Mouse (Mus musculus) ES-E14 (cell line): ENCODE data around the gene Gm45208.

Experiments used
- CHD2 ChIP-seq: IDR thresholded peaks from 2 replicates; pipeline ENCODE4 v1.6.1; 2014; ENCODE audit warnings: mild to moderate bottlenecking, low read depth, low read length, inconsistent platforms
- HCFC1 ChIP-seq: IDR thresholded peaks from 2 replicates; pipeline ENCODE4 v1.6.1; 2012; ENCODE audit warnings: low read length, inconsistent platforms, borderline replicate concordance; ENCODE audit not compliant: insufficient read depth
- MAFK ChIP-seq: IDR thresholded peaks from 2 replicates; pipeline ENCODE4 v1.6.1; 2014; ENCODE audit warnings: mild to moderate bottlenecking, low read depth, low read length, inconsistent platforms; ENCODE audit not compliant: insufficient read depth
- ZC3H11A ChIP-seq: IDR thresholded peaks from 2 replicates; pipeline ENCODE4 v1.6.1; 2012; ENCODE audit warnings: low read depth, mild to moderate bottlenecking, inconsistent platforms, low read length, borderline replicate concordance
- ZNF384 ChIP-seq: IDR thresholded peaks from 2 replicates; pipeline ENCODE4 v1.6.1; 2012; ENCODE audit warnings: low read depth, low read length, inconsistent platforms

GRCm38 (mm10) chrX:7674284-7675000, 47.6 kb upstream of the Gm45208 start:
- TF ChIP-seq ZC3H11A (no peak), HCFC1 (no peak), MAFK (no peak), CHD2 (no peak), ZNF384 (no peak)
